Mouse (Mus musculus) adrenal gland, adult (tissue): ENCODE data around the gene Foxc1.

ENCODE experiments used
- DNase-seq, 2 experiments: peaks; one replicate each; pipeline ENCODE4 v3.0.0; 2022 to 2023; ENCODE audit warnings: low spot score in 1 of 2; ENCODE audit not compliant: inconsistent age in 2 of 2

Gene Foxc1

DNA sequence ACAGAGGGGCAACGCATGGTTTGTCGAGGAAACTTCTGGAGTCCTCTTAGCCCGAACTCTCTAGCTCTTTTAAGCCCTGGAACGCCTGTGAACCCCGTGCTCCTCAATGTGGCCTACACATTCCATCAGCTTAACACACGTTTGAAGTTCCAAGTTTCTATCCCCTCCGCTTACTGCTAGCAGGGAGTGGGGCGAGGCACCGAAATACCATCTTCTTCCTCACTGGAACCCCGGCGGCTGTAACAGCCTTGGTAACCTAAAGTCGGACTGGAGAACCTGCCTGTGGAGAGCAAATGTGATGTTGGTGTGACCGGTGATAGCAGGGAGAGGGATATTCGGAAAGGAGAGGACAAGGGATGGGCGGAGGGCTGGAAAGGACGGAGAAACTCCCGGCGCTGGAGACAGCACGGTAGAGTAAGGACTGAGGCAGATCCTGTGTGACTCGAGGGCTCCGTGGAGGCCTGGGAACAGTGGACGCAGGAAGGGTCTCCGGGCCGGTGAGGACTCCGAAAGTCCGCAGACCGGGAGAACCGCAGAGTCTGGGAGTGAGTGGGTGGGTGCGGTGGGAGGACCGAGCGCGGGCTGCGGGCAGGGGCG lies 504 bp upstream of the Foxc1 start:
- DNase-seq = no peak

DNA sequence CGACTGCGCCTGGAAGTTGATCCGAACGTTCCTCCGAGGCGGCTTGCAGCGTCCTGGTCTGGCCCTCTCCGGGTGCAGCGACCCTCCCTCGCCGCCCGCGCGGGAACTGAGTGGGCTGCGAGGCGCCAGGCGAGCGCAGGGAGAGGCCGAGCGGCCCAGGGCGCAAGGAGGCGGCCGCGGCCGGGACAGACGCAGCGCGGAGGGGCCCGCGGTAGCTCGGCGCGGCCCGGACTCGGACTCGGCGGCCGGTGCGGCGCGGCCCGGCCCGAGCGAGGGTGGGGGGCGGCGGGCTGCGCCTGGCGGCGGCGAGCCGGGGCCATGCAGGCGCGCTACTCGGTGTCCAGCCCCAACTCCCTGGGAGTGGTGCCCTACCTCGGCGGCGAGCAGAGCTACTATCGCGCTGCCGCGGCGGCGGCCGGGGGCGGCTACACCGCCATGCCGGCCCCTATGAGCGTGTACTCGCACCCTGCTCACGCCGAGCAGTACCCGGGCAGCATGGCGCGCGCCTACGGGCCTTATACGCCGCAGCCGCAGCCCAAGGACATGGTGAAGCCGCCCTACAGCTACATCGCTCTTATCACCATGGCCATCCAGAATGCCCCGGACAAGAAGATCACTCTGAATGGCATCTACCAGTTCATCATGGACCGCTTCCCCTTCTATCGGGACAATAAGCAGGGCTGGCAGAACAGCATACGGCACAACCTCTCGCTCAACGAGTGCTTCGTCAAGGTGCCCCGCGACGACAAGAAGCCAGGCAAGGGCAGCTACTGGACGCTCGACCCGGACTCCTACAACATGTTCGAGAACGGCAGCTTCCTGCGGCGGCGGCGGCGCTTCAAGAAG lies 680 bp downstream of the Foxc1 start:
- peak; percentile 61 to 90 for DNase-seq

DNA sequence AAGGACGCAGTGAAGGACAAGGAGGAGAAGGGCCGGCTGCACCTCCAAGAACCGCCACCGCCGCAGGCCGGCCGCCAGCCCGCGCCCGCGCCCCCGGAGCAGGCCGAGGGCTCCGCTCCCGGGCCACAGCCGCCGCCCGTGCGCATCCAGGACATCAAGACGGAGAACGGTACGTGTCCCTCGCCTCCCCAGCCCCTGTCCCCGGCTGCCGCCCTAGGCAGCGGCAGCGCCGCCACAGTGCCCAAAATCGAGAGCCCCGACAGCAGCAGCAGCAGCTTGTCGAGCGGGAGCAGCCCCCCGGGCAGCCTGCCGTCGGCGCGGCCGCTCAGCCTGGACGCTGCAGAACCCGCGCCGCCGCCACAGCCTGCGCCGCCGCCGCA lies 1.3 kb downstream of the Foxc1 start:
- peak in 1 of 2 experiments; percentile 85 for DNase-seq

DNA sequence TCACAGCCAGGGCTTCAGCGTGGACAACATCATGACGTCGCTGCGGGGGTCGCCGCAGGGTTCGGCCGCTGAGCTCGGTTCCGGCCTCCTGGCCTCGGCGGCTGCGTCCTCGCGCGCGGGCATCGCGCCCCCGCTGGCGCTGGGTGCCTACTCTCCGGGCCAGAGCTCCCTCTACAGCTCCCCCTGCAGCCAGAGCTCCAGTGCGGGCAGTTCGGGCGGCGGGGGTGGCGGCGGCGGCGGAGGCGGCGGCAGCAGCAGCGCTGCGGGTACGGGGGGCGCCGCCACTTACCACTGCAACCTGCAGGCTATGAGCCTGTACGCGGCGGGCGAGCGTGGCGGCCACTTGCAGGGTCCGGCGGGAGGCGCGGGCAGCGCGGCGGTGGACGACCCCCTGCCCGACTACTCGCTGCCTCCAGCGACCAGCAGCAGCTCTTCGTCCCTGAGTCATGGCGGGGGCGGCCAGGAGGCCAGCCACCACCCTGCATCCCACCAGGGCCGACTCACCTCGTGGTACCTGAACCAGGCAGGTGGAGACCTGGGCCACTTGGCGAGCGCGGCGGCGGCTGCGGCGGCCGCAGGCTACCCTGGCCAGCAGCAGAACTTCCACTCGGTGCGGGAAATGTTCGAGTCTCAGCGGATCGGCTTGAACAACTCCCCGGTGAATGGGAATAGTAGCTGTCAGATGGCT lies 1.8 kb downstream of the Foxc1 start:
- DNase-seq = peak; percentile 78 to 91

DNA sequence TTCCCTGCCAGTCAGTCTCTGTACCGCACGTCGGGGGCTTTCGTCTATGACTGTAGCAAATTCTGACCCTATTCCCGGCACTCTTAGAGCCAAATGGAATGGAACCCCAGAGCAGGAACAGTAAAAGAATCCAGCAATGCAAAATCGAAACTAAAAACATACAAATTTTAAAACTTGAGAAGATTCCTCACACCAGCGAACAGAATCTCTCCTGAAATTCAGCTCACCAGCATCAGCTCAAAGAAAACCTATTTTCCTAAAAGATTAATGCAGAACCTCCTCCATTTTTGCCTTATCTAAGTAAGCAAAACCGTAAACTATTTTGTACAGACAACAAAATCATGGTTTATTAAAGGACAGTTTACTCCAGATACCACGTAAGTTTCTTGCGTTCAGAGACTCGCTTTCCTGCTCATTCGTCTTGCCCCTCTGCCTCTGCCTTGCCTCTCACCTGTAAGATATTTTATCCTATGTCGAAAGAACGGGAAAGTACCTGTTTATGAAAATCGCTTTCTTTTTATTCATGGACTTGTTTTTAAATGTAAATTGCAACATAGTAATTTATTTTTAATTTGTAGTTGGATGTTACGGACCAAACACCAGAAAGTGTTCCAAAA lies 2.5 kb downstream of the Foxc1 start:
- DNase-seq = peak in 1 of 2 experiments; percentile 77

DNA sequence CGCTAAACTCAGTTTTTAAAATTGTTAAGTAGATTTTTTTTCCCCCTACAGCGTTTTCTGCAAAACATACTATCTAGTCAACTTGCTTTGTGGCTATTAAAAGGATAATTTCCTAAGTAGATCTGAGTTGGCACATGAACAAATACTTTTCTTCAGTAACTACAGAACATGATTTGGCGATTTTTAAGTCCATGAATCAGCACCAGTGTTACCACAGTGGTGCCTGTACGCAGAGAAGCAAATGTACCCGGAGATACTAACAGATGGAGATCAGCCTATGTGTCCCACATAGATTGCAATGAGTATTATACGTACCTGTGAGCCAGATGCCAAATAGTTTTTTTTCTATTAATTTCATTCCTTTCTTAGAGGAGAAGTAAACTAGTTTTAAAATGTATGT lies 3.3 kb downstream of the Foxc1 start:
- peak in 1 of 2 experiments; percentile 82 for DNase-seq

DNA sequence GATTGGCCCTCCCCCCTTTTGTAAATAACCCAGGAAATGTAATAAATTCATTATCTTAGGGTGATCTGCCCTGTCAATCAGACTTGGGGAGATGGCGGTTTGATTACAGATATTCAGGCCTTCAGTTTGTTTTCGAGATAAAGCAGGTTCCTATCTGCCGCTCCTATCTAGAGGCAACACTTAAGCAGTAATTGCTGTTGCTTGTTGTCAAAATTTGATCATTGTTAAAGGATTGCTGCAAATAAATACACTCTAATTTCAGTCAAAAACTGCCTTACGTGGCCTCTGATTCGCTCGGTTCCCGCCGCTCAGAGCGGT lies 3.9 kb downstream of the Foxc1 start:
- no peak for DNase-seq

DNA sequence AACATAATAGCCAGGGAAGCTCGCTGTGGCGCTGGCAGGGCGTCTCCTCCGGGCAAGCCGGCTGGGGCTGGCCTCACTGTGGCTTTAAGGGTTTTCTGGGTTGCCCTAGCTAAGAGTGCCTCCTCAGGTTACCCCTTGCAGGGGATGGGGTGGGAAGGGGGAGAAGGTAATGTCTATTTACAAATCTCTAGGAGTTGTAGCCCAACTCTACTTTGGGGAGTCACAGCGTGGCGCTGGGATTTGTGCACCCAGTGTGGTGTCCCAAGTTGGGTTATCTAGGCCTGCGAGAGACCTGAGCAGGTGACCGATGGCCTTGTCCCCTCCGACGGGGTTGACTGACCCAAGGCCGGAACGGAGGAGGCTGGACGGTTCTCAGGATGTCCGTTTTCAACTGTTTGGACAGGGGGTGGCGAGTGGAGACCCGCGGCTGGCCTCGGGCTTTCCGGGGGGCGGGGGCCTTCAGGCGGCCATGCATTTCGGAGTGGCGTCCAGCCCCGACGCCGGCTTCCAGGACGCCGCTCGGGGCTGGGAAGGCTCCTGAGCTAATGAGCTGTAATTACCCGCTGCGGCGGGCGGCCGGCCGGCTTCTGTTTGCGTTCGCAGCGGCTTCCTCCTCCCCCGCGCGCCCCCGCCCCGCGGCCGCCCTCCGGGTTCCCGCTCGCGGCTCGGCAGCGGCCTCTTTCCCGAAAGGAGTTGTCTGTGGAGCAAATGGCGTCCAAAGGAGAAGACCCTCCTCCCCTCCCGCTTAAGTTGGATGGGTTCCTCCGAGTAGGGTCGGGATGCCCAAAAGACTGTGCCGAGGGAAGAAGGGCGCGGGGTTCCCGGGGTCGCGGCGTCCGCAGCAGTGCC lies 4.5 kb downstream of the Foxc1 start:
- peak; percentile 66 to 92 for DNase-seq

DNA sequence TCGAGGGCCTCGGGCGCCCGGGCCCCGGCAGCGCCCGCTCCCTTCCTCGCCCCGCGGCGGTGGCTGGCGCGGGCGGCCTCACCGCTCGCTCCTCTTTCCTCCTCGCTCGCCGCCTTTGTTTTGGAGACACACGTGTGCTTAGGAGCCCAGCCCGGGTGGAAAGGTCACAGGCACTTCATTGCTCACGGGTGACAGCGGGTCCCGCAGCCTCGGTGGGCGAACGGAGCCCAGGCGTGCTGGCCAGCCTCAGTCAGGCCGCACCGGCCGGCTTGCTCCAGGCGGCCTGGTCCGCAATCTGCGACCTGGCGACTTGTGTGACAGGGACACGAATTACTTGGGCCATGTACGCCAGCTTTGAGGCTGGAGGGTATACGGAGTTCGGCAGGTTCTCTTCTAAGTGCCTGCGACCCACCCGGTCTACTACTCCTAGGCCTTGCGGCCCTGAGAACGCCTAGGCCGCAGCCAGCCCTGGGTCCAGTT lies 5.1 kb downstream of the Foxc1 start:
- peak; percentile 60 to 85 for DNase-seq

DNA sequence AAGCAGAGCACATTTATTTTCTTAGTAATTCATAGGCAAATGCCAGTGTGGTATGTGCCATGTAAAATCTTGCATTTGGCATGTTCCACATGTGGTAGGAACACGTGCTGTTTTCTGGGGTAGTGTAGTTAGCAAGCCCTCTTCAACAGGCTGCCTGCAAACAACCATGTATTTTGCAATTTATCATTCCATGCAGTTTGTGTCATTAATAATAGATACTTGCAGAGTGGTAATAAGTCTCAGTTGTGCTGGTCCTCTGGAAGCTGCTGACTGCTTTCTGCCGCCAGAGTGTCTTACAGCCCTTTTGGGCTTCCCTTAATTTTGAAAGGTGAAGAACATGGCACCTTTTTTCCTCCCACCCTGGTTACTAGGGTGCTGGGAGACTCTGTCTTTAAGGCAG lies 6.3 kb downstream of the Foxc1 start:
- DNase-seq = peak in 1 of 2 experiments; percentile 60

DNA sequence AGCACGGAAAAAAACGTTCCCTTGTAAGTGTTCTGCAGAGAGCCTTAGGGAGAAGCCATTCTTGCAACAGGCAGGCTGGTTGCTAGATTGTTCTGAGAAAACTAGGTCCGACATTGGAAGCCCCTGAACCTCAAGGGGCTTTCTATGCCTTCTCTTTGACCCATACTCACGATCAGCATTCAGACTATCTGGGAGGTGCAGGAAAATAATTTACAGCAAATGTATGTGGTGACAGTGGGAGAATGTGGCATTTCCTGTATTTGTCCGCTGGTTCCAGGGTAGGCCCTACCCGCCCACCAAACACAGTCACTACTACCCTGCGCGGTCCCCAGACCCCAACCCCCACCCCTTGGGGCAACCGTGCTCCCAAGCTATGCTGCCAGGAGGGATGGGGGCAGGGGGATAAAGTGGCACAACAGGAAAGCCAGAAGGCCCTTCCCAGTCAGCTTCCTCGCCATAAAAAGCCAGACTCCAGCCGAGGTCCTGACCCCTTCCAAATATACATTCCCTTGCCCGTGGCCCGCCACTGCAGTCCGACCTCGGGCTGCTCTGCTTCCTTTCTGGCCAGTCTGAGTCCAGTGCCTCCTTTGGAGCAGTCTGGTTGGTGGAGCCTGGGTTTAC lies 9.1 kb downstream of the Foxc1 start:
- peak in 1 of 2 experiments; percentile 28 for DNase-seq

DNA sequence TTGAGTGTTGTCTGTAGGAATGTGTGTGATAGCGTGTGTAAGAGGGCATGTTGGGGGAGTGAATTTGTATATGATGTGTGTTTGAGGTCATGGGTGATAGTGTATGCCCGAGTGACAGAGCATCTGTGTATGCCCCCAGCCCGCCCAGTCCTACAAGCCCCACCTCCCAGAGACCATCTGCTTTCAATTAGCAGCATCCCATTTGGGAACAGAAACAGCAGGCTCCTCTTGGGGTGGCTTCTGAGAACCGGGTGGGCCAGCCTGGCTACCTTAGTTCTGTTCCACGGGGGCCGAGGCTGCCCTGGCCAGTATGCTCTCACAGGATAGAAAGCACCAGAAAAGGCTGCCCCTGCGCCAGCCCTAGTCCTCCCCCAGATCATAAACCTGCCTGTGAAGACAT lies 11.9 kb downstream of the Foxc1 start:
- peak in 1 of 2 experiments; percentile 21 for DNase-seq

DNA sequence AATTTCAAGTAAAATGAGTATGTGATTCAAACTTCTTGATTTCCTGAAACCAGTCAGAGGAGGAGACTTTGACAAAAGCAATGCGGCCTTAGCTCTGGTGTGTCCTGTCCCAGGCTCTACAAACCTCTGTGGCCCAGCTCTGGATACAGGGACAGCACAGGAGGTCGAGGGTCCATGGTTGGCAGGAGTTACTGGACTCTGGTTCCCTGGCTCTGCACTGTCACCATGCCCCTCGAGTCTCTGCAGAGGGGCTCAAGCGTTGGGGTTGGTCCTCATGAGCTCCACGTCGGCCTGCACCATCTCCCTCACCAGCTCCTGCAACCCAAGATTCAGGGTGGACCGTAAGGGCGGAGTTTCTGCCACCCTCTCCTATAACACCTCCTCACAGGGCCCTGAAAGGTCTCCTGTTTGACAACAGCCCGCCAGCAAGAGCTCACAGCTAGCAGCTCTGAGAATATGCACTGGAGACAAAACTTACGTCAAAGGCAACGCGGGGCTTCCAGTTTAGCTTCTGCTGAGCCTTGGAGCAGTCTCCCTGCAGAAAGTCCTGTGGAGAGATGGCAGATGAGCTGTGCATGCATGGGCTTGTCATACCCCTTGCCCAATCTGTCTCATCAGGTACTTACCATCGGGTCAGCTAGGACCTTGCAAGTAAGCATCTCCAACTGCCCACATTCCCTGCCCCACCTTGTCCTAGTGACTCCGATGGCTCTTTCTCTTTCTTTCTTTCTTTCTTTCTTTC lies 13.4 kb downstream of the Foxc1 start:
- peak; percentile 28 to 74 for DNase-seq

DNA sequence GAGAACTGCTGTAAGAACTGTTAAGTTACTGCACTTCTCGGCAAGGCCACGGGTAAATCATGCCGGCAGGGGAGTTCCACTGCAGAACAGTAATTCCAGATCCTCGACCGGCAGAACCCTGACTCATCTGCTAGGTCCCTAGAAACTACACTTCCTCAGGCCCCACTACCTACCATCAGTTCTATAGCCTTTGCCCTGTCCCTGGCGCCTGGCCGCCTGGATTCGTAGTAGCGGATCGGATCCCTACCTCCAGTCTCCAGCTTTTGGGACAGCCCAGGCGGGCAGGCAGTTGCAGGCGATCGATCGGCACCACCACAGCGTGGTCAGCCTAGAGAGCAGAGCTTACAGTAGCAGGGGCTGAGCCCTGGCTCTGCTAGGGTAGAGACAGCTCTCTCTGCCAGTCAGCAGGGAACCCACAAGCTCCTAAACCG lies 14.2 kb downstream of the Foxc1 start:
- DNase-seq = peak; percentile 79 to 93

DNA sequence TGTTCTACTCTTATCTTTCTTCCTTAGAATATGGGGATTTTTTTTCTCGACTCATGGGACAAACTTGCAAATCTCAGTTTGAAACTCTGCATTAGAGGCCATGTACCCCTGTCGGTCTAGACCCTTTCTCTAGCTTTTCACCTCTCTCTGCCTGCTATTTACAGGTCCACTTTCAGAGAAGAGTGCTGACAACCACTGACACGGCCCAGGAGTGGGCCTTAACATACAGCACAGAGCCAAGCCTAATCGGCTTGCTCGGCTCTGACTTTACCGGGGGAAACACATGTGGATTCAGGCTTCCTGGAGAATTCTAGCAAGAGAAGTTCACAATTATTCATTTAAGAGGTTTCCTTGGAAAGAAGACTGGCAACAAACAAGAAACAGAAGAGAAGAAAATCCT lies 14.6 kb downstream of the Foxc1 start:
- DNase-seq = no peak

DNA sequence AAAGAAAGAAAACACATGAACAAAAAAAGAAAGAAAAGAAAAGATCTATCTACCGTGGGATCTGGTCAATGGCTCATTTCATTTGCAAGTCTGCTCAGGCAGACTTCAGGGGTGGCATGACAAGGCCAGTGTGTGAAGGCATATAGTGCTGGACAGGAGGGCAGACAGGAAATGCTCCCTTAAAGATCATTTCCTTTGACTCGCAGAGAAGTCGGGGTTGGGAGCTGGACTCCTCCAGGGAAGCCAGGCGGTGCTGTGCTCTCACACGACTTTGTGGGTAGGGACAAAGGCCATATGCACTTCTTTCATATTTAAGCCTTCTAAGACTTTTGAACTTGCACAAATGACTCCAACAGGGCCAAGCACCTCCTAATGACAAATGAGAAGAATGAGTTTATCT lies 16.9 kb downstream of the Foxc1 start:
- peak in 1 of 2 experiments; percentile 36 for DNase-seq

DNA sequence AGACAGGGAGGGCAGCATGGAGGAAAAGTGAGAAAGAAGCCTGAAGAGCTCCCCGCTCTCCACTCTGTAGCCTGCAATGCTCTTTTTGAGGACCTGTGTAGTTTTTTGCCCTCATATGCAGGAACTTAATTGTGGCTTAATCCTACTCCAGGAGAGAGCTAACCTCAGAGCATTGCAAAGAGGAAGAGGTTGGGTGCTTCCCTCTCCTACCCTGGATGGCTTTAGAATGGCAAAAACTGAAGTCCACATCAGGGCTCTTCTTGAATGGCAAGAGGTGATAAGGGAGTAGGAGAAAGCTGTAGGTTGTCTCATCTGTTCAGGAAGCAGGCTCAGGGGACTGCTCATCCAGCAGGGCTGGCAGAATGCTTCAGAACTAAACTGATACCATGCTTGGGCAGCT lies 18.7 kb downstream of the Foxc1 start:
- DNase-seq = peak in 1 of 2 experiments; percentile 16

DNA sequence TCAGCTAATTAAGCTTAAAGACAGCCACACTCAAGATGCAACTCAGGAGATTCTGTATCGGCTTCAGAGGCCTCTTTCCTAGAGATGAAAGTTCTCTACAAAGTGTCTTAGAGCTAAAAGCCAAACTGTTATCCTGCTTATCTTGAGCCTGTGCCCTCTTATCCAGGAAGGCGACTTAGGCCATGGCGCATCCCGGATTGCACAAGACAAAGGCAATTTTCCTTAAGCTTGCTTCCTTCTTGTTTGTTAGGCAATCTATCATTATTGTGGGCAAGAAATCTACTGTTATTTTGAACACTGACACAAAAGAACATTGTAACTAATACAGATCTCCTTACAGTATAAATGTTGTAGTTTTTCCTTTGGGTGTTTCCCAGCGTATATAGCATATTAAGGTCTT lies 20.7 kb downstream of the Foxc1 start:
- peak in 1 of 2 experiments; percentile 37 for DNase-seq

DNA sequence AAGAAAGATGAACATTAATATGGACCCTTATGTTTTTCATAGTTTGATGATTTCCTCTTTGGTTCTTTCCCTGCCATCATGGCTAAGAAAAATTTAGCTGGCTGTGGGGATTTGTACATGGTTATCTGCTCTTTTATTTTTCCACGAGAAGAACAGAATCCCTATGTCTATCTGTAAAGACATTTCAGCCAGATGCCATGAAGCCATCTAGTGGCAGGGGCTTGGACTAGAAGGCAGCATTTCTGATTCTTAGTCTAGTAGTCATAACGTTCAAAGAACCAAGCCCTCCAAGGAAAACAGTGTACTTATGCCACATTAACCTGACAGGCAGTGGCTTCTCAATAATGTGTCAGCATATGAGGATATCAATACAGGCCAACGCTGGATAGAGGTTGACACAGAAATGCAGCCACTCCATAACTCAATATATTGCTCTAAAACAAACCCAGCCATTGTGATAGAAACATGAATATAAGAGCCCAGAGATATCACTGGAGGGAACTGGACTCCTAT lies 21.4 kb downstream of the Foxc1 start:
- DNase-seq = peak in 1 of 2 experiments; percentile 43
